Mouse (Mus musculus): Measurements from ENCODE around the gene Sp1. TPM values are rescaled to one million over a fixed set of nuclear protein-coding genes. Genes with fewer than 3 reads are reported as not detected.

Gene Sp1
- total and polyA plus RNA-seq, 2 experiments from 2014 or later, result 3.1 to 32.1 TPM

DNA sequence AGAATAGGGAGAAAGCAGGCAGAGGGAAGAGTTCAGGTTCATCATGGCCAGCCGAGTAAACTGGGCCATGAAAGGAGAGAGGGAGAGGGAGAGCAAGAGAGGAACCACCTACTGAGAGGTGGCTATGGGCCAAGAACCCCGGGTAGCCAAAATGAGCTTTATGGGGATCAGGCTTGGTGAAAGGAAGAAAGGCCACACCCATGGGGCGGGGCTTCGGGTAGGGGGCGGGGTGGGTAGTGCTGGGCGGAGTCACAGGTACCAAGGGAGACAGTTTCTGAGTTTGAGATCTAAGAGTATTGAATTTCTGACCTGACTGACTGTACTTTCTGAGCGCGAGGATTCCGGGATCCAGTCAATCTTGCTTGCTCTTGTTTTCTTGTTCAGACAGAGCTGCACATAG, 19.3 kb upstream of the Sp1 start:
- no peak for TF ChIP-seq EP300 (IDR thresholded peaks at IDR 0.05; ENCODE audit: low read depth)
- Histone ChIP-seq H3K9me3 (replicated peaks; ENCODE audit: control insufficient read depth, low read length) (no peaks in the 10 kb centered on the region), H3K27ac (ENCODE audit: low read depth) (no peak overlapping the region), H3K27me3 (ENCODE audit: control insufficient read depth, insufficient read depth, low read length) (no peaks in the 10 kb centered on the region), H3K4me2 (ENCODE audit: low read depth, low read length) (no peak overlapping the region), H3K36me3 (replicated peaks; ENCODE audit: control insufficient read depth, insufficient read depth, low read length) (no peaks in the 10 kb centered on the region), H3K4me3 (ENCODE audit: low read depth, low read length) (no peak overlapping the region), H3K4me1 (ENCODE audit: control insufficient read depth, insufficient read depth) (no peaks in the 10 kb centered on the region), H3K9ac (replicated peaks; ENCODE audit: low read depth, low read length) (no peak overlapping the region)
- no peak for ATAC-seq (ENCODE audit: insufficient read depth, low read depth)
- 44% methylated on average over 9 of the region's 9 CpGs for WGBS
- no peak for DNase-seq (ENCODE audit: low spot score)

DNA sequence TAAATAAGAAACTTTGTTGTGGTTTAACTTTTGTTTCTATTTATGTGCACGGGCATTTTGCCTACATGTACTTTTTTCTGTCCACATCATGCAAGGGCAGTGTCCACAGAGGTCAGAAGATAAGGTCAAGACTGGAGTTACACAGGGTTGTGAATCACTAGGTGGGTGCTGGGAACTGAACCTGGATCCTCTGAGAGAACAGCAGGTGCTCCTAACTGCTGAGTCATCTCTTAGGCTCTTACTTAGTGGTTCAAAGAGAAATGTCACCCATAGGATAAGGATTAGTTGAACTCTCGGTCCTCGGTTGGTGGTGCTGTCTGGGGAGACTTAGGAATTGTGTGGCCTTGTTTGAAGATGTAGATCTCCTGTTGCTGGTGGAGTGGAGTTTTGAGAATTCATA, 17.0 kb upstream of the Sp1 start:
- Histone ChIP-seq H3K9ac (replicated peaks; ENCODE audit: low read depth, low read length) (no peak overlapping the region), H3K4me2 (ENCODE audit: low read depth, low read length) (no peak overlapping the region), H3K4me3 (ENCODE audit: low read depth, low read length) (no peak overlapping the region), H3K36me3 (replicated peaks; ENCODE audit: control insufficient read depth, insufficient read depth, low read length) (no peaks in the 10 kb centered on the region), H3K9me3 (replicated peaks; ENCODE audit: control insufficient read depth, low read length) (no peaks in the 10 kb centered on the region), H3K4me1 (ENCODE audit: control insufficient read depth, insufficient read depth) (no peaks in the 10 kb centered on the region), H3K27ac (ENCODE audit: low read depth) (no peak overlapping the region), H3K27me3 (ENCODE audit: control insufficient read depth, insufficient read depth, low read length) (no peaks in the 10 kb centered on the region)
- DNase-seq (ENCODE audit: low spot score) (no peak), ATAC-seq (ENCODE audit: insufficient read depth, low read depth) (no peak)
- WGBS, result 75% methylated on average over 3 of the region's 3 CpGs
- no peak for TF ChIP-seq EP300 (IDR thresholded peaks at IDR 0.05; ENCODE audit: low read depth)
- no peak for TF ChIP-seq CTCF (IDR thresholded peaks at IDR 0.05; ENCODE audit: low read depth)

DNA sequence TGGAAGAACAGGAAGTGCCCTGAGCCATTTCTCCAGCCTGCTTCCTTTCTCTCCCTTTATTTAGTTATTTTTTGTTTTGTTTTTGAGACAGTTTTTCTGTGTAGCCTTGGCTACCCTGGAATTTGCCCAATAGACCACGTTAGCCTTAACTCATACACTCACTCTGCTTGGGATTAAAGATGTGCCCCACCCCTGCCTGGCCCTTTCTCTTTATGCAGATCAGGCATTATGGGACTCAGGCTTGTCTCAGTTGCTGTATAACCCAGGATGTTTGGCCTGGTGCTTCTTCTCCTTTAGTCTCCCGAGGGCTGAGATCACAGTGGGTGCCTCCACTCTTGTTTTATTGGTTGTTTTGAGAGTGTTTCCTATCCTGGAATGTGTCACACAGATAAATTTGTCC, 13.4 kb upstream of the Sp1 start:
- TF ChIP-seq EP300 (IDR thresholded peaks at IDR 0.05; ENCODE audit: low read depth), result no peak
- Histone ChIP-seq H3K27me3 (ENCODE audit: control insufficient read depth, insufficient read depth, low read length) (no peaks in the 10 kb centered on the region), H3K4me1 (ENCODE audit: control insufficient read depth, insufficient read depth) (peaks cover 9% of the 10 kb centered on the region; the same call in 1 of the 2 replicates), H3K27ac (ENCODE audit: low read depth) (peak overlapping the region; percentile 57), H3K4me3 (ENCODE audit: low read depth, low read length) (no peak overlapping the region), H3K9ac (replicated peaks; ENCODE audit: low read depth, low read length) (no peak overlapping the region), H3K4me2 (ENCODE audit: low read depth, low read length) (no peak overlapping the region), H3K36me3 (replicated peaks; ENCODE audit: control insufficient read depth, insufficient read depth, low read length) (no peaks in the 10 kb centered on the region), H3K9me3 (replicated peaks; ENCODE audit: control insufficient read depth, low read length) (no peaks in the 10 kb centered on the region)
- ATAC-seq (ENCODE audit: insufficient read depth, low read depth), result no peak
- DNase-seq (ENCODE audit: low spot score), result no peak
- WGBS, result 19% methylated on average over 2 of the region's 2 CpGs

DNA sequence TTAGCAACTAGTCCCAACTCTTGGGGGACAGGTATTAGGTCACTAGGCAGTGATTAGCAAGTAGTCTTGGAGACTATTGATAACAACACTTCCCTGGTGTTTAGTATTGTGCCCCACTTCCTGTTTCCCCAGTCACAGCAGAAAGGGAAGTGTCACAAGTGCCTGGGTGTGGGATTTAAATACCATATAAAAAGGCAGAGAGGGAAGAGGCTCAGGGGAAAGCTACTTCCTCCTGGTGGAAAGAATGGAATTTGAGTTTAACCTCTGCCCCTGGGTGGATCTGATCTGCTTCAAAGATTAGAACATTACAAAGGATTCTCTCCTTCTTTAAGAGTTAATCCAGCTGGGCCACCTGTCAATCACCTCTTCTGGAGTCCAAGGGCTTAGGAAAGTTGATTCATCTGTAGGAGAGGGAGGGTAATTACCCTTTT, 12.3 kb upstream of the Sp1 start:
- Histone ChIP-seq H3K4me1 (ENCODE audit: control insufficient read depth, insufficient read depth) (peaks cover 9% of the 10 kb centered on the region; the same call in 1 of the 2 replicates), H3K9me3 (replicated peaks; ENCODE audit: control insufficient read depth, low read length) (no peaks in the 10 kb centered on the region), H3K9ac (replicated peaks; ENCODE audit: low read depth, low read length) (no peak overlapping the region), H3K4me2 (ENCODE audit: low read depth, low read length) (no peak overlapping the region), H3K27ac (ENCODE audit: low read depth) (peak overlapping the region; percentile 57), H3K36me3 (replicated peaks; ENCODE audit: control insufficient read depth, insufficient read depth, low read length) (no peaks in the 10 kb centered on the region), H3K27me3 (ENCODE audit: control insufficient read depth, insufficient read depth, low read length) (no peaks in the 10 kb centered on the region), H3K4me3 (ENCODE audit: low read depth, low read length) (no peak overlapping the region)
- TF ChIP-seq CTCF (IDR thresholded peaks at IDR 0.05; ENCODE audit: low read depth), result no peak
- TF ChIP-seq EP300 (IDR thresholded peaks at IDR 0.05; ENCODE audit: low read depth), result no peak
- DNase-seq (ENCODE audit: low spot score), result no peak
- peak; percentile 28 for ATAC-seq (ENCODE audit: insufficient read depth, low read depth)

DNA sequence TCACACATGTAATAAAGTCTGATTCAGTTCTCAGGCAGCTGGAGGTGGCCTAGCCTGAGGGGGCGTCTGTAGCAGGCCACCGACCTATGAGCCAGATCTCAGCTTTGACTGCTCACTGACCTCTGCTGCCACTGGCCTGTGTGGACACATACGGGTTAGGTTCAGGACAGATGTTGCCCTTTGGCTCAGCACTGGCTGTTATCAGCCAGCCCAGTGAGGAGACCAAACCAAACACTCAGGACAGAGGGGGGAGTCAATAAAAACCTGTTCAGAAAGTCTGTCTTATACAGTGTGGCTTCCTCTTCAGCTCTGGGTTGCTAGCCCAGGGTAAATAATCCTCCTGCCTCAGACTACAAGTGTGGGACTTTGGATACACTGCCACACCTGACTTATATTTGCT, 10.9 kb upstream of the Sp1 start:
- no peak for DNase-seq (ENCODE audit: low spot score)
- H3K4me3 ChIP-seq (ENCODE audit: low read depth, low read length), result no peak overlapping the region
- no peak overlapping the region for H3K4me2 ChIP-seq (ENCODE audit: low read depth, low read length)

DNA sequence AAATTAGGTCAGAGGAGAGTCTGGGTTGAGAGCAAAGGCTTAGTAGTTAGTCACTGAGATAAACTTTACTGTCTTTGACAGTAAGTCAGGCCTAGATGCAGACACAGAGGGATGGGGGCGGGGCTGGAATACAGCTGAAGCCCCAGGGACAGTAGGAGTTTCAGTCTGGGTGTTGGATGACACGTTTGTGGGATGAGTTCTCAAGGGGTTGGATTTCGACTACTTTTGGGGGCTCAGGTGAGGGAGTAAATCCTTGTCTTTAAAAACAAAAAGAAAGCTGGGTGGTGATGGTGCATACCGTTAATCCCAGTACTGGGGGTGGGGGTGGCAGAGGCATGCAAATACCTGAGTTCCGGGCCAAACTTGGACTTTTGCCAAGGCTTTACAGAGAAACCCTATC, 7.3 kb upstream of the Sp1 start:
- ATAC-seq (ENCODE audit: insufficient read depth, low read depth), result no peak
- Histone ChIP-seq H3K27me3 (ENCODE audit: control insufficient read depth, insufficient read depth, low read length) (no peaks in the 10 kb centered on the region), H3K9ac (replicated peaks; ENCODE audit: low read depth, low read length) (peak overlapping the region; percentile 62; the same call in 1 of the 2 replicates), H3K4me3 (ENCODE audit: low read depth, low read length) (peak overlapping the region; percentile 50; the same call in 1 of the 2 replicates), H3K27ac (ENCODE audit: low read depth) (peak overlapping the region; percentile 96), H3K4me1 (ENCODE audit: control insufficient read depth, insufficient read depth) (peaks cover 9% of the 10 kb centered on the region; the same call in 1 of the 2 replicates), H3K9me3 (replicated peaks; ENCODE audit: control insufficient read depth, low read length) (no peaks in the 10 kb centered on the region), H3K36me3 (replicated peaks; ENCODE audit: control insufficient read depth, insufficient read depth, low read length) (no peaks in the 10 kb centered on the region), H3K4me2 (ENCODE audit: low read depth, low read length) (peak overlapping the region; percentile 68)
- 32% methylated on average over 5 of the region's 5 CpGs for WGBS
- DNase-seq (ENCODE audit: low spot score), result no peak
- TF ChIP-seq CTCF (IDR thresholded peaks at IDR 0.05; ENCODE audit: low read depth), result no peak
- no peak for TF ChIP-seq EP300 (IDR thresholded peaks at IDR 0.05; ENCODE audit: low read depth)

More for the DNA sequence above, 10.9 kb upstream of the Sp1 start:
- 17% methylated on average over 3 of the region's 3 CpGs for WGBS
- Histone ChIP-seq H3K9ac (replicated peaks; ENCODE audit: low read depth, low read length) (no peak overlapping the region; the same call in 1 of the 2 replicates), H3K27ac (ENCODE audit: low read depth) (peak overlapping the region; percentile 57), H3K4me1 (ENCODE audit: control insufficient read depth, insufficient read depth) (peaks cover 9% of the 10 kb centered on the region; the same call in 1 of the 2 replicates), H3K27me3 (ENCODE audit: control insufficient read depth, insufficient read depth, low read length) (no peaks in the 10 kb centered on the region), H3K9me3 (replicated peaks; ENCODE audit: control insufficient read depth, low read length) (no peaks in the 10 kb centered on the region), H3K36me3 (replicated peaks; ENCODE audit: control insufficient read depth, insufficient read depth, low read length) (no peaks in the 10 kb centered on the region)
- no peak for ATAC-seq (ENCODE audit: insufficient read depth, low read depth)
- TF ChIP-seq EP300 (IDR thresholded peaks at IDR 0.05; ENCODE audit: low read depth) (no peak), CTCF (IDR thresholded peaks at IDR 0.05; ENCODE audit: low read depth) (no peak)

All from heart, postnatal 0 days (tissue).